Mouse (Mus musculus) neural tube, embryonic 14.5 days (tissue): ENCODE data around the gene Il12rb2. TPM values are rescaled to one million over a fixed set of nuclear protein-coding genes. Genes with fewer than 3 reads are reported as not detected.

ENCODE experiments used
- ATAC-seq: fragments of 200-750 bp; cut with Nextera tagmentation; 2 replicates; pipeline ENCODE4 v1.8.0; 2017; ENCODE audit warnings: low read depth, mild to moderate bottlenecking, moderate TSS enrichment, moderate library complexity
- H3K27ac ChIP-seq: fragments of 300-500 bp; sonication (generic); 2 replicates; pipeline ENCODE4 v1.5.1; 2014; ENCODE audit warnings: low read depth, mild to moderate bottlenecking, control low read depth, low read length, moderate library complexity, mixed read lengths
- H3K27me3 ChIP-seq: fragments of 300-500 bp; sonication (generic); 2 replicates; pipeline ENCODE4 v1.6.1; 2014; ENCODE audit warnings: low read length; ENCODE audit not compliant: control insufficient read depth, insufficient read depth
- H3K36me3 ChIP-seq: fragments of 300-500 bp; sonication (generic); 2 replicates; pipeline ENCODE4 v1.6.1; 2014; ENCODE audit warnings: low read length, mixed read lengths; ENCODE audit not compliant: control insufficient read depth, insufficient read depth
- H3K4me1 ChIP-seq: fragments of 300-500 bp; sonication (generic); 2 replicates; pipeline ENCODE4 v1.6.1; 2014; ENCODE audit warnings: low read length; ENCODE audit not compliant: control insufficient read depth, insufficient read depth
- H3K4me2 ChIP-seq: fragments of 300-500 bp; sonication (generic); 2 replicates; pipeline ENCODE4 v1.6.1; 2014; ENCODE audit warnings: mild to moderate bottlenecking, low read depth, low read length, control low read depth
- H3K4me3 ChIP-seq: fragments of 300-500 bp; sonication (generic); 2 replicates; pipeline ENCODE4 v1.5.1; 2014; ENCODE audit warnings: low read depth, low read length, control low read depth, mixed read lengths
- H3K9ac ChIP-seq: fragments of 300-500 bp; sonication (generic); replicated peaks from 2 replicates; pipeline ENCODE4 v1.6.1; 2014; ENCODE audit warnings: low read depth, mild to moderate bottlenecking, control low read depth, low read length, mixed read lengths
- H3K9me3 ChIP-seq: fragments of 300-500 bp; sonication (generic); 2 replicates; pipeline ENCODE4 v1.6.1; 2016; ENCODE audit warnings: low read length; ENCODE audit not compliant: control insufficient read depth
- WGBS: fragments of 180-500 bp; shearing (Covaris S2); extraction: QIAGEN DNeasy Blood & Tissue Kit; methylation state at CpG from one replicate; pipeline ENCODE4 v1.1.7; 2014; 5-methylcytosine and 5-hydroxymethylcytosine counted together
- polyA plus RNA-seq: library from polyadenylated mRNA; unstranded; fragments of >200 nt; fragmentation: Nextera tagmentation; extraction: Ambion mirVana; gene quantifications from 2 replicates; pipeline ENCODE4 v1.2.1, GENCODE M21; 2014

Gene Il12rb2
- polyA plus RNA-seq, 1 experiment from 2014 or later: 0.11 TPM

- Histone ChIP-seq H3K4me2 (no peak overlapping the region), H3K4me3 (no peak overlapping the region)
These were observed 36.5 kb downstream of the Il12rb2 start for GRCm38 (mm10) chr6:67339494-67339893.

GRCm38 (mm10) chr6:67337943-67338342 lies 38.0 kb downstream of the Il12rb2 start:
- Histone ChIP-seq H3K4me3 (no peak overlapping the region), H3K4me1 (no peaks in the 10 kb centered on the region), H3K4me2 (no peak overlapping the region), H3K36me3 (no peaks in the 10 kb centered on the region), H3K9ac (no peak overlapping the region), H3K27me3 (no peaks in the 10 kb centered on the region), H3K9me3 (no peaks in the 10 kb centered on the region), H3K27ac (no peak overlapping the region)
- no peak for ATAC-seq

More at GRCm38 (mm10) chr6:67339494-67339893, 36.5 kb downstream of the Il12rb2 start:
- H3K9me3 ChIP-seq: no peaks in the 10 kb centered on the region
- H3K27ac ChIP-seq: no peak overlapping the region
- ATAC-seq: no peak
- no peaks in the 10 kb centered on the region for H3K4me1 ChIP-seq
- H3K36me3 ChIP-seq: no peaks in the 10 kb centered on the region
- H3K27me3 ChIP-seq: no peaks in the 10 kb centered on the region
- H3K9ac ChIP-seq: no peak overlapping the region

- no peak for ATAC-seq
- H3K27ac ChIP-seq: no peak overlapping the region
- 87% methylated on average over 3 of the region's 3 CpGs for WGBS
- no peak overlapping the region for H3K4me3 ChIP-seq
- H3K27me3 ChIP-seq: no peaks in the 10 kb centered on the region
- H3K36me3 ChIP-seq: no peaks in the 10 kb centered on the region
- H3K9ac ChIP-seq: no peak overlapping the region
- no peak overlapping the region for H3K4me2 ChIP-seq
- no peaks in the 10 kb centered on the region for H3K9me3 ChIP-seq
- no peaks in the 10 kb centered on the region for H3K4me1 ChIP-seq
These were observed 52.2 kb downstream of the Il12rb2 start for GRCm38 (mm10) chr6:67323788-67324187.

- no peaks in the 10 kb centered on the region for H3K27me3 ChIP-seq
- H3K9me3 ChIP-seq: no peaks in the 10 kb centered on the region
- no peak overlapping the region for H3K9ac ChIP-seq
- WGBS: 31% methylated on average over 10 of the region's 10 CpGs
- no peak overlapping the region for H3K4me2 ChIP-seq
- H3K4me1 ChIP-seq: no peaks in the 10 kb centered on the region
- no peaks in the 10 kb centered on the region for H3K36me3 ChIP-seq
- ATAC-seq: peak; percentile 75; the same call in 1 of the 2 replicates
- no peak overlapping the region for H3K27ac ChIP-seq
- H3K4me3 ChIP-seq: no peak overlapping the region
These were observed 57.5 kb downstream of the Il12rb2 start for GRCm38 (mm10) chr6:67318451-67318850.

GRCm38 (mm10) chr6:67317827-67318338 lies 58.1 kb downstream of the Il12rb2 start:
- Histone ChIP-seq H3K4me2 (no peak overlapping the region), H3K27me3 (no peaks in the 10 kb centered on the region), H3K36me3 (no peaks in the 10 kb centered on the region), H3K27ac (no peak overlapping the region), H3K9ac (no peak overlapping the region), H3K4me3 (no peak overlapping the region), H3K4me1 (no peaks in the 10 kb centered on the region), H3K9me3 (no peaks in the 10 kb centered on the region)
- 85% methylated on average over 8 of the region's 8 CpGs for WGBS
- ATAC-seq: no peak

- Histone ChIP-seq H3K4me1 (no peaks in the 10 kb centered on the region), H3K9ac (no peak overlapping the region), H3K27ac (no peak overlapping the region), H3K27me3 (no peaks in the 10 kb centered on the region), H3K36me3 (no peaks in the 10 kb centered on the region), H3K4me3 (no peak overlapping the region), H3K9me3 (no peaks in the 10 kb centered on the region), H3K4me2 (no peak overlapping the region)
- no peak for ATAC-seq
- 79% methylated on average over 5 of the region's 5 CpGs for WGBS
These were observed 58.9 kb downstream of the Il12rb2 start for GRCm38 (mm10) chr6:67317068-67317467.

- no peaks in the 10 kb centered on the region for H3K9me3 ChIP-seq
- H3K4me2 ChIP-seq: no peak overlapping the region
- no peak overlapping the region for H3K27ac ChIP-seq
- H3K9ac ChIP-seq: no peak overlapping the region
- no peak overlapping the region for H3K4me3 ChIP-seq
- 70% methylated on average over 1 of the region's 1 CpGs for WGBS
- ATAC-seq: no peak
- no peaks in the 10 kb centered on the region for H3K27me3 ChIP-seq
- H3K4me1 ChIP-seq: no peaks in the 10 kb centered on the region
- no peaks in the 10 kb centered on the region for H3K36me3 ChIP-seq
These were observed 61.3 kb downstream of the Il12rb2 start for GRCm38 (mm10) chr6:67314697-67315096.

- H3K4me2 ChIP-seq: no peak overlapping the region
- H3K9me3 ChIP-seq: no peaks in the 10 kb centered on the region
- no peaks in the 10 kb centered on the region for H3K36me3 ChIP-seq
- H3K27ac ChIP-seq: no peak overlapping the region
- H3K4me1 ChIP-seq: no peaks in the 10 kb centered on the region
- WGBS: 88% methylated on average over 3 of the region's 3 CpGs
- no peak for ATAC-seq
- H3K4me3 ChIP-seq: no peak overlapping the region
- no peak overlapping the region for H3K9ac ChIP-seq
- no peaks in the 10 kb centered on the region for H3K27me3 ChIP-seq
These were observed 66.2 kb downstream of the Il12rb2 start for GRCm38 (mm10) chr6:67309752-67310151.

- ATAC-seq: no peak
- H3K4me1 ChIP-seq: no peaks in the 10 kb centered on the region
- no peaks in the 10 kb centered on the region for H3K27me3 ChIP-seq
- 87% methylated on average over 3 of the region's 3 CpGs for WGBS
- no peak overlapping the region for H3K27ac ChIP-seq
- H3K36me3 ChIP-seq: no peaks in the 10 kb centered on the region
- H3K4me2 ChIP-seq: no peak overlapping the region
- no peak overlapping the region for H3K4me3 ChIP-seq
- H3K9me3 ChIP-seq: no peaks in the 10 kb centered on the region
- no peak overlapping the region for H3K9ac ChIP-seq
These were observed 67.0 kb downstream of the Il12rb2 start for GRCm38 (mm10) chr6:67308994-67309393.
